Mouse (Mus musculus) thymus, adult 2 months (tissue): ENCODE data around the gene Dapp1. TPM values are rescaled to one million over a fixed set of nuclear protein-coding genes. Genes with fewer than 3 reads are reported as not detected.

ENCODE experiments used
- DNase-seq: peaks from one replicate; pipeline ENCODE4 v3.0.0; 2021
- H3K27ac ChIP-seq: fragments of 200-500 bp; 2 replicates; pipeline ENCODE4 v1.5.1; 2012; ENCODE audit warnings: low read length, control low read depth; ENCODE audit not compliant: control insufficient read depth, insufficient read depth
- H3K27me3 ChIP-seq: fragments of 200-500 bp; 2 replicates; pipeline ENCODE4 v1.6.1; 2012; ENCODE audit warnings: mild to moderate bottlenecking, low read length, moderate library complexity, mixed read lengths; ENCODE audit not compliant: control insufficient read depth, insufficient read depth
- H3K36me3 ChIP-seq: fragments of 200-500 bp; 2 replicates; pipeline ENCODE4 v1.6.1; 2012; ENCODE audit warnings: mild to moderate bottlenecking, low read length, moderate library complexity; ENCODE audit not compliant: control insufficient read depth, insufficient read depth
- H3K4me1 ChIP-seq: fragments of 200-500 bp; replicated peaks from 2 replicates; pipeline ENCODE4 v1.6.1; 2012; ENCODE audit warnings: low read length; ENCODE audit not compliant: control insufficient read depth, insufficient read depth
- H3K4me3 ChIP-seq: fragments of 200-500 bp; 2 replicates; pipeline ENCODE4 v1.5.1; 2012; ENCODE audit warnings: mild to moderate bottlenecking, low read length, control low read depth, moderate library complexity; ENCODE audit not compliant: control insufficient read depth, insufficient read depth
- CTCF ChIP-seq: fragments of 200-500 bp; IDR thresholded peaks from 2 replicates; pipeline ENCODE4 v1.5.1; 2012; ENCODE audit warnings: mild to moderate bottlenecking, control low read depth, low read length, moderate library complexity, borderline replicate concordance; ENCODE audit not compliant: control insufficient read depth, poor library complexity, insufficient read depth; ENCODE audit errors: extremely low read depth
- POLR2A ChIP-seq: fragments of 200-500 bp; IDR thresholded peaks from 2 replicates; pipeline ENCODE4 v1.6.1; 2012; ENCODE audit warnings: mild to moderate bottlenecking, low read length, control low read depth, moderate library complexity; ENCODE audit not compliant: control insufficient read depth, poor library complexity, insufficient read depth; ENCODE audit errors: extremely low read depth
- WGBS: fragments of 180-500 bp; shearing (Covaris S2); methylation state at CpG from one replicate; pipeline ENCODE4 v1.1.7; 2018; 5-methylcytosine and 5-hydroxymethylcytosine counted together
- polyA plus RNA-seq: library from polyadenylated mRNA; depleted of rRNA; stranded (reverse); fragments of >200 nt; gene quantifications from 2 replicates; pipeline ENCODE4 v1.2.3, GENCODE M21; 2012

Gene Dapp1
- polyA plus RNA-seq, 1 experiment: 13.9 TPM

GRCm38 (mm10) chr3:137959456-137959855 lies 21.9 kb downstream of the Dapp1 start:
- H3K27me3 ChIP-seq: no peaks in the 10 kb centered on the region
- H3K36me3 ChIP-seq: peaks cover 31% of the 10 kb centered on the region
- peaks cover 11% of the 10 kb centered on the region for H3K4me1 ChIP-seq
- TF ChIP-seq CTCF: no peak
- H3K27ac ChIP-seq: no peak overlapping the region
- H3K4me3 ChIP-seq: no peak overlapping the region
- 95% methylated on average over 4 of the region's 4 CpGs for WGBS
- no peak for DNase-seq

- TF ChIP-seq POLR2A: no peak
- TF ChIP-seq CTCF: no peak
- Histone ChIP-seq H3K4me3 (no peak overlapping the region), H3K36me3 (peaks cover 30% of the 10 kb centered on the region), H3K27ac (no peak overlapping the region), H3K27me3 (no peaks in the 10 kb centered on the region), H3K4me1 (peaks cover 18% of the 10 kb centered on the region)
- WGBS: 98% methylated on average over 4 of the region's 4 CpGs
- DNase-seq: no peak
Measured at GRCm38 (mm10) chr3:137958352-137958751, 23.0 kb downstream of the Dapp1 start.

- Histone ChIP-seq H3K27ac (no peak overlapping the region), H3K36me3 (peaks cover 28% of the 10 kb centered on the region), H3K4me1 (peaks cover 20% of the 10 kb centered on the region), H3K4me3 (no peak overlapping the region), H3K27me3 (no peaks in the 10 kb centered on the region)
- WGBS: 90% methylated on average over 9 of the region's 9 CpGs
- DNase-seq: no peak
- TF ChIP-seq CTCF (no peak), POLR2A (no peak)
Measured at GRCm38 (mm10) chr3:137957864-137958263, 23.5 kb downstream of the Dapp1 start.

- Histone ChIP-seq H3K4me1 (peaks cover 31% of the 10 kb centered on the region), H3K27ac (no peak overlapping the region), H3K27me3 (no peaks in the 10 kb centered on the region), H3K36me3 (peaks cover 12% of the 10 kb centered on the region), H3K4me3 (peak overlapping the region; percentile 20; the same call in 1 of the 2 replicates)
- no peak for DNase-seq
- TF ChIP-seq POLR2A: no peak
- no peak for TF ChIP-seq CTCF
- 4% methylated on average over 16 of the region's 16 CpGs for WGBS
Measured at GRCm38 (mm10) chr3:137955560-137956081, 25.7 kb downstream of the Dapp1 start.

- TF ChIP-seq CTCF: no peak
- TF ChIP-seq POLR2A: no peak
- no peak overlapping the region for H3K4me3 ChIP-seq
- H3K27ac ChIP-seq: peak overlapping the region; percentile 36; the same call in 1 of the 2 replicates
- no peaks in the 10 kb centered on the region for H3K27me3 ChIP-seq
- no peak for DNase-seq
- H3K36me3 ChIP-seq: peaks cover 11% of the 10 kb centered on the region
- H3K4me1 ChIP-seq: peaks cover 31% of the 10 kb centered on the region
- 79% methylated on average over 23 of the region's 23 CpGs for WGBS
Measured at GRCm38 (mm10) chr3:137954256-137954916, 27.0 kb downstream of the Dapp1 start.

- Histone ChIP-seq H3K4me1 (peaks cover 31% of the 10 kb centered on the region), H3K27me3 (no peaks in the 10 kb centered on the region), H3K4me3 (no peak overlapping the region), H3K36me3 (peaks cover 18% of the 10 kb centered on the region), H3K27ac (peak overlapping the region; percentile 40)
- peak; percentile 55 for DNase-seq
- TF ChIP-seq CTCF: no peak
- TF ChIP-seq POLR2A: no peak
- WGBS: 8% methylated on average over 14 of the region's 14 CpGs
Measured at GRCm38 (mm10) chr3:137952914-137953880, 28.1 kb downstream of the Dapp1 start.
